Mouse (Mus musculus): ENCODE measurements around the gene Kif1b. TPM values are rescaled to one million over a fixed set of nuclear protein-coding genes. Genes with fewer than 3 reads are reported as not detected.
"Not testable (repeated sequence)": the region's sequence is repeated elsewhere in the genome, so short reads cannot be mapped to it uniquely, and the experiment has no call there.

Kif1b gene
- polyA plus RNA-seq, 1 experiment from 2014 or later = 141 TPM

DNA sequence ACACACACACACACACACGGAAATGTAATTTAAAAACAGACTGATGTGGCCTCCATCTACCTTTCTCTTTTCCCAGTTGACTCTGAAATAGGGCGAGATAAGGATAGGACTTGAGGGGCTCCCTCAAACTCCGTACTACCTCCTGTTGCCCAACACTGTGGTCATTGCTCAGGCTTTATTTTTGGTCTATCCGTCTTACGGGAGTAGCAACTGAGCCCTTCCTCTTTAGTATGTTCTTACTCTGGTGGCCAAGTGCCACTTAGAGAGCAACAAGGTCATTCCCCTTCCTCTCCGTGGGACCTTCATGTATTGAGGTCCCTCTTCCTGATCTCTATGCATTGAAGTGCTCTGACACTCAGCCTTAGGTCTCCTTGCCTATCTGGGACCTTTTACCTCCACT is 133.8 kb downstream of the Kif1b start:
- H3K4me3 ChIP-seq = no peak overlapping the region
- H3K36me3 ChIP-seq = peaks cover 24% of the 10 kb centered on the region
- WGBS = 90% methylated on average over 6 of the region's 6 CpGs
- no peaks in the 10 kb centered on the region for H3K4me1 ChIP-seq
- no peaks in the 10 kb centered on the region for H3K9me3 ChIP-seq
- no peak for ATAC-seq (ENCODE audit: low FRiP score, low read depth)
- no peak overlapping the region for H3K9ac ChIP-seq (replicated peaks)
- no peaks in the 10 kb centered on the region for H3K27me3 ChIP-seq
- no peak overlapping the region for H3K27ac ChIP-seq (replicated peaks)
- H3K4me2 ChIP-seq (replicated peaks) = no peak overlapping the region

DNA sequence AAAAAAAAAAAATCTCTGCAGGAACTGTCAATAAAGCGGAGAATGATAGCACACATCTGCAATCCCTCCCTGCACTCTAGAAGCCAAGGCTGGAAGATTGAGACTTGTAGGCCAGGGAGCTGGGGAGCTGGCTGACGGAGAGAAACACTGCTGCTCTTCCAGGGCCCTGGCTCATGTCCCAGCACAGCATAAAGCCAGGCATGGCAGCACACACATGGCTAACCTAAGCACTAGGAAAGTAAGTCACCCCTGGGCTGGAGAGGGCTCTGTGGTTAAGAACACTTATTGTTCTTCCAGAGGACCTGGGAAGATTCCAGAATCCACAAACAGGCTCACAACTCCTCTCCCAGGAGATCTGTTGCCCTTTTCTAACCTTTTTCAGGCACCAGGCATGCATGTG is 134.8 kb downstream of the Kif1b start:
- Histone ChIP-seq H3K4me3 (no peak overlapping the region), H3K36me3 (peaks cover 19% of the 10 kb centered on the region), H3K4me2 (replicated peaks) (no peak overlapping the region), H3K27ac (replicated peaks) (peak overlapping the region; percentile 47; the same call in 1 of the 2 replicates), H3K27me3 (no peaks in the 10 kb centered on the region), H3K9ac (replicated peaks) (no peak overlapping the region), H3K4me1 (no peaks in the 10 kb centered on the region), H3K9me3 (no peaks in the 10 kb centered on the region)
- WGBS = 80% methylated on average over 2 of the region's 2 CpGs
- ATAC-seq (ENCODE audit: low FRiP score, low read depth) = no peak

DNA sequence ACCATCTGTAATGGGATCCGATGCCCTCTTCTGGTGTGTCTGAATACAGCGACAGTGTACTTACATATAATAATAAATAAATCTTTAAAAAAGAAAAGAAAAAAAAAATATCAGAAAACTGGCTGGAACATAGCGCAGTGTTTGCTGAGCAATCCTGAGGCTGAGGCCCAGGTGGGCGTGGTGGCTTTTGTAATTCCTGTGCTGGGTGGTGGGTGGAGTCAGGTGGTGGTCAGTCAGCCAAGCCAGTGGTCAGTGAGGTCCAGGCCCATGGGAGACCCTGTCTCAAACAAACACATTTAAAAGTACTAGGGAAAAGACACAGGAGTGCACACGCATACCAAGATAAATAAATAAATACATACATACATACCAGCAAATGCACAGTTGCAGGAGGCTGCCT is 135.4 kb downstream of the Kif1b start:
- H3K27ac ChIP-seq (replicated peaks) = no peak overlapping the region; the same call in 1 of the 2 replicates
- ATAC-seq (ENCODE audit: low FRiP score, low read depth) = no peak
- H3K36me3 ChIP-seq = peaks cover 19% of the 10 kb centered on the region
- H3K4me2 ChIP-seq (replicated peaks) = no peak overlapping the region
- no peak overlapping the region for H3K4me3 ChIP-seq
- no peaks in the 10 kb centered on the region for H3K4me1 ChIP-seq
- no peaks in the 10 kb centered on the region for H3K9me3 ChIP-seq
- no peak overlapping the region for H3K9ac ChIP-seq (replicated peaks)
- WGBS = 90% methylated on average over 5 of the region's 5 CpGs
- H3K27me3 ChIP-seq = no peaks in the 10 kb centered on the region

DNA sequence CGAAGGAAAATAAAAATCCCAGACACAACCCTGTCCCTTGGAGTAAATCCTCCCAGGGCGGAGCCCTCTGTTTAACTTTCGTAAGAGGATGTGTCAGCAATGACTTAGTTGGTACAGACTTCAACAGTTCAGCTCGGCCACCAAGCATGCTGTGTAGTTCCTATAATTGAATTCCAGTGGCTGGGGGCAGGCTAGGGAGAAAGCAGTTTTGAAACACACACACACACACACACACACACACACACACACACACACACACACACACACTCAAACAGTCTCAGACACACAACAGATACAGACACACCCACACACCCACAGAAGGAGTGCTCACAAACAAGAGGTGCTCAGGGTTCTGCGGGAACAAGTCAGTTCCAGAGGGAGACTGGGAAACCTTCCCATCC is 135.9 kb downstream of the Kif1b start:
- Histone ChIP-seq H3K36me3 (peaks cover 17% of the 10 kb centered on the region), H3K9ac (replicated peaks) (no peak overlapping the region), H3K27ac (replicated peaks) (no peak overlapping the region), H3K4me1 (no peaks in the 10 kb centered on the region), H3K9me3 (no peaks in the 10 kb centered on the region), H3K27me3 (no peaks in the 10 kb centered on the region), H3K4me2 (replicated peaks) (no peak overlapping the region), H3K4me3 (no peak overlapping the region)
- no peak for ATAC-seq (ENCODE audit: low FRiP score, low read depth)
- WGBS = 84% methylated on average over 5 of the region's 5 CpGs

DNA sequence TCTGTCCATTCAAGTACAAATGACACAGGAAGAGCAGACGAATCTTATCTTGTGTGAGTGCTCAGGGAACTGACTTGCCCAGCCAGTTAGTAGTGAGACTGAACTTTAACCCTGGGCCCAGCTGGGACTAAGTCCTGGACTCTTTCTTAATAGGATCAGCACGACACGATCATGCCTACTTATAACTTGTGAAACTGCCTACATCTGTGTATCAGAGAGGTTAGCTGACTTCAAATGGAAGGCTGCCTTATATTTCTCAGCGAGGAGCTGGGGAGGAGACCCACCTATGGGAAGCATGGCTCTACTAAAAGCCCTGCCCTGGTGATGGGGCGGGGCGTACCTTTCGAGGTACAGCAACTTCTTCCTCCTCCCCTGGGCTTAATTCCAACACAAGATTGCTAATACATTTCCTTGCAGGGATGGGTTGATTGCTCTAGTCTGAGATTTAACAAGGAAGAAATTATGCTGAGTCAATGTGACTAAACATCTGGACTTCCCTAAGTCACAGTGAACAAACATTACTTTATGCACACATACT is 137.0 kb downstream of the Kif1b start:
- H3K9me3 ChIP-seq = no peaks in the 10 kb centered on the region
- ATAC-seq (ENCODE audit: low FRiP score, low read depth) = no peak
- H3K4me3 ChIP-seq = no peak overlapping the region
- H3K4me1 ChIP-seq = peaks cover 4% of the 10 kb centered on the region
- 0 out of 2 replicates have a peak, but pooled peaks cover 9% of the 10 kb centered on the region for H3K36me3 ChIP-seq
- H3K4me2 ChIP-seq (replicated peaks) = no peak overlapping the region
- no peak overlapping the region for H3K27ac ChIP-seq (replicated peaks)
- WGBS = 69% methylated on average over 7 of the region's 7 CpGs
- no peaks in the 10 kb centered on the region for H3K27me3 ChIP-seq
- H3K9ac ChIP-seq (replicated peaks) = no peak overlapping the region

DNA sequence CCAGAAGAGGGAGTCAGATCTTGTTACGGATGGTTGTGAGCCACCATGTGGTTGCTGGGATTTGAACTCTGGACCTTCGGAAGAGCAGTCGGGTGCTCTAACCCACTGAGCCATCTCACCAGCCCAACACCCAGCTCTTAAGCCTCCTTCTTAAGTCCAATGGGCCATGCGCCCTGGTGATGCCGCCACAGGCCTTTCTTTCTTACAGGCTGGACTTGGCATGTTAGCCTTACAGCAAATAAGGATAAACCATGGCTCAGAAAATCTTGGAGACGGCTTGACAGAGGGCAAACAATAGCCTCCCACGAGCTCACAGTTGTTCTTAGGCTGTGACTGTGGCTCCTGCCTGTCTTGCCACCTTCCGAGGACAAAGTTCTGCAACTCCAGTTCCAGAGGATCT is 137.6 kb downstream of the Kif1b start:
- not testable (repeated sequence) for H3K4me1 ChIP-seq; H3K36me3 ChIP-seq; H3K4me2 ChIP-seq (replicated peaks); H3K9ac ChIP-seq (replicated peaks); H3K4me3 ChIP-seq; H3K27me3 ChIP-seq; H3K9me3 ChIP-seq; ATAC-seq (ENCODE audit: low FRiP score, low read depth); H3K27ac ChIP-seq (replicated peaks)
- WGBS = 66% methylated on average over 7 of the region's 8 CpGs

DNA sequence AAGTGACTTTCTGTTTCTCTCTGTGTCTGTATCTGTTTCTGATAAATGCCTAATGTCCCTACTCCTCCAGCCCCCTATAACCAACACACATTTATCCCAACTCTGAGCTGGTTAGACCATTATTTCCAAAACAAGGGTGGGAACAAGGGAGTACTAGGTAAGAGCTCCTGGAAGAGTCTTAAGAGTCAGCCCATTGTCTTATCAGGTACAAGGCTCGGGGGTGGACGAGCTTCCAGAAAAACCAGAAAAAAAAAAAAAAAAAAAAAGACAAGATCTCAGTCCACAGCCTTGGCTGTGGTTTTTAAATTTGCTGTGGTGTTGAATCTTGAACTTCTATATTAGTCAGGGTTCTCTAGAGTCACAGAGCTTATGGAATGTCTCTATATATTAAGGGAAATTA is 139.5 kb downstream of the Kif1b start:
- Histone ChIP-seq H3K4me2 (replicated peaks) (no peak overlapping the region), H3K9me3 (no peaks in the 10 kb centered on the region), H3K4me1 (peaks cover 7% of the 10 kb centered on the region), H3K27me3 (no peaks in the 10 kb centered on the region), H3K9ac (replicated peaks) (no peak overlapping the region), H3K27ac (replicated peaks) (no peak overlapping the region), H3K36me3 (peaks cover 7% of the 10 kb centered on the region), H3K4me3 (no peak overlapping the region)
- ATAC-seq (ENCODE audit: low FRiP score, low read depth) = no peak
- 83% methylated on average over 2 of the region's 2 CpGs for WGBS

DNA sequence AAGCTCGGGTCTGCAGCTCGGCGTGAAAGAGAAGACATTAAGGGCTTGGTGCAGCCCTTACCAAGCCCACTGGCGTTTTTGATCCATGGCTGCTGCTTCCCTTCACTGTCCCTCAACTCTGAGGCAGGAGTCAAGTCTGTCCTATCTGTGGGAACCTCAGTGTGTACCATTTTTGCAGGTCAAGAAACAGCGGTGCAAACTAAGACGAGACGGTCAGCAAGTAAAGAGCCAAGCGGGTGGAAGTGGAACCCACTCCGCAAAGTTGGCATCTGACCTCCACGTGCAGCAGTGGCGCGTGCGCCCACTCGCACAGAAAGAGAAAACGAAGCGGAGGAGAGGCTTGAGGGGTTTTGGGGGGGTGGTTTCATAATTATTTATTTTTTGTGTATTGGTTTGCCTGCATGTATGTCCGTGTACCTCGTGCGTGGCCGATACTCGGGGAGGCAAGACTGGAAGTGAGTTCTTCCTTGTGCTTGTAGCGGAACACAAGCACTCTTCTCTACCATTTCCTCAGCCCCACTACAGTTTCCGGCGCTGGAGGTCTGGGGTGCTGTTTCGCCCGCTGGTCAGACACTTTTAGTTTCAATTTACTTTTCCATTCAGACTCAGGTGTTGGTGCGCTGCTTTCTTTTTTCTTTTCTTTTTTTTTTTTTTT is 140.4 kb downstream of the Kif1b start:
- no peaks in the 10 kb centered on the region for H3K9me3 ChIP-seq
- ATAC-seq (ENCODE audit: low FRiP score, low read depth) = peak; percentile 61; the same call in 1 of the 2 replicates
- peak overlapping the region; percentile 27; the same call in 1 of the 2 replicates for H3K27ac ChIP-seq (replicated peaks)
- H3K36me3 ChIP-seq = peaks cover 17% of the 10 kb centered on the region
- H3K4me1 ChIP-seq = peaks cover 7% of the 10 kb centered on the region
- WGBS = 1% methylated on average over 27 of the region's 27 CpGs
- H3K9ac ChIP-seq (replicated peaks) = peak overlapping the region; percentile 77
- peak overlapping the region; percentile 88 for H3K4me3 ChIP-seq
- no peaks in the 10 kb centered on the region for H3K27me3 ChIP-seq
- peak overlapping the region; percentile 72 for H3K4me2 ChIP-seq (replicated peaks)

DNA sequence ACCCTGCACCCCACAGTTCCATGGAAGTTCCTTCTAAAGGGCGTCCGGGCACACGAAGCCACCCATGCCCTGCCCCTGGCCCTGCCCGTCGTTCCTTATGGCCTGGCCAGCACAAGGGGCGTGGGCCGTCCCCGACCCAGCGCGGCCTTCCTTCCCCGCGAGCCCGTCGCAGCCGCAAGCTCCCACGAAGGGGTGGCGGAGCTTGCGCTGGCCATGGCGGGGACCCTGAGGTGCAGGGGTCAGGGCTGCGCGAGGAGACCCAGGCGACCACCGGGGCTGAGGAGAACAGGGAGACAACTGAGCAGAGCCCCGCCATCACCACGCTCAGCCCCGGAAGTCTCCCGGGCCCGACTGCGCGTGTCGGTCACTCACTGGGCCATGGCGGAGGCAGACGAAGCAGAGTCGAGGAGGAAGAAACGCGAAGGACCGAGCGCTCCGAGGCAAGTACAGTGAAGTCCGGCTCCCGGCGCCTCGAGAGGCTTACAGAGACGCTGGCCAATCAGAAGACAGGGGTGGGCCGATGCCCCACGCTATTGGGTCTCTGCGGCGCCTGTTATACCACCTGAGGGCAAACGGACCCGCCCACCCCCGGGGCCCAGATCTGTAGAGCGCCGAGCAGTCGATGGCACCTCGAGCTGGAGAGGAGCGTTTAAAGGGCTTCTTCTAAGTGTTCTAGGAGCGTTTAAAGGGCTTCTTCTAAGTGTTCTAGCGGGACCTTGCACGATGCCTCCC is 141.1 kb downstream of the Kif1b start, which contains the start of gene Pgd:
Pgd (minus strand) TSS at position 557 of the 732 bp plus-strand sequence.
- under 1% methylated on average over 56 of the region's 59 CpGs for WGBS
- peak; percentile 99 for ATAC-seq (ENCODE audit: low FRiP score, low read depth)
- H3K27ac ChIP-seq (replicated peaks) = peak within 1 kb of the TSS; percentile 76

DNA sequence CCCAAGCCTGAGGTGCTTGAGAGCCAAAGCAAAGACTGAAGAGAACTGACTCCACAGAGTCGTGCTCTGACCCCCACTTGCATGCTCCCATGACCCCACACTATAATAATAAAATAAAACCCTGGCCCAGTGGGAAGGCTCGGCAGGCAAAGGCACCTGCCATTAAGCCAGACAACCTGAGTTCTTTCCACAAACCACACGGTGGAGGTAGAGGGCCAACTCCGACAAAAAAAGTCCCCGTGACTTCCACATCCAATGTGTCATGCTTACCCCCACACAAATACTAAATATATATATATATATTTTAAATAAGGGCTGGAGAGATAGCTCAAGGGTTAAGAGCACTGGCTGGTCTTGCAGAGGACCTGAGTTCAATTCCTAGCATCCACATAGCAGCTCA is 143.3 kb downstream of the Kif1b start:
- no peak for ATAC-seq (ENCODE audit: low FRiP score, low read depth)
- no peak overlapping the region for H3K27ac ChIP-seq (replicated peaks)
- 76% methylated on average over 5 of the region's 5 CpGs for WGBS
- peaks cover 7% of the 10 kb centered on the region for H3K4me1 ChIP-seq
- no peak overlapping the region for H3K4me3 ChIP-seq
- H3K4me2 ChIP-seq (replicated peaks) = no peak overlapping the region
- H3K9me3 ChIP-seq = no peaks in the 10 kb centered on the region
- no peaks in the 10 kb centered on the region for H3K27me3 ChIP-seq
- peaks cover 46% of the 10 kb centered on the region for H3K36me3 ChIP-seq
- no peak overlapping the region for H3K9ac ChIP-seq (replicated peaks)

More for the DNA sequence above, 141.1 kb downstream of the Kif1b start, which contains the start of gene Pgd:
- Histone ChIP-seq H3K4me1 (peaks cover 7% of the 10 kb centered on the region), H3K36me3 (peaks cover 24% of the 10 kb centered on the region), H3K27me3 (no peaks in the 10 kb centered on the region), H3K4me3 (peak within 1 kb of the TSS; percentile 88), H3K9ac (replicated peaks) (peak within 1 kb of the TSS; percentile 77), H3K9me3 (no peaks in the 10 kb centered on the region), H3K4me2 (replicated peaks) (peak within 1 kb of the TSS; percentile 72)

DNA sequence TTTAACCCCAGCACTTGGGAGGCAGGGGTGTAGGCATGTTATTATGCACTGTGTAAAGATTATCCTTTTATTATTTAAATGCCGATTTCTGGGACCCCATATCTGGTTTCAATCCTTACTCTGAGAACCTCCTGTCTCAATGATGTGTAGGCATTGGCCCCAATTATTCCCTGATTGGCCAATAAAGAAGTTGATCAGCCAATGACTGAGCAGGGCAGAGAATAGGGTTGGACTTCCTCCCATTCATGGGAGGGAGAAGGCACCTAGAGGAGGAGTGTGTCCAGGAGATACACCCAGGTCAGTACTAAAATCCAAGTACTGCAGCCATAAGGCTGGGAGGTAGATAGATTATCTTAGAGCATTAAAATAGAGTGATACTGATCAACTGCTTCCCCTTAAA is 144.3 kb downstream of the Kif1b start:
- H3K4me2 ChIP-seq (replicated peaks) = no peak overlapping the region
- WGBS = 76% methylated on average over 1 of the region's 1 CpGs
- no peaks in the 10 kb centered on the region for H3K9me3 ChIP-seq
- no peak for ATAC-seq (ENCODE audit: low FRiP score, low read depth)
- no peak overlapping the region for H3K9ac ChIP-seq (replicated peaks)
- no peak overlapping the region for H3K27ac ChIP-seq (replicated peaks)
- H3K4me1 ChIP-seq = peaks cover 7% of the 10 kb centered on the region
- H3K36me3 ChIP-seq = peaks cover 54% of the 10 kb centered on the region
- no peaks in the 10 kb centered on the region for H3K27me3 ChIP-seq
- H3K4me3 ChIP-seq = no peak overlapping the region

DNA sequence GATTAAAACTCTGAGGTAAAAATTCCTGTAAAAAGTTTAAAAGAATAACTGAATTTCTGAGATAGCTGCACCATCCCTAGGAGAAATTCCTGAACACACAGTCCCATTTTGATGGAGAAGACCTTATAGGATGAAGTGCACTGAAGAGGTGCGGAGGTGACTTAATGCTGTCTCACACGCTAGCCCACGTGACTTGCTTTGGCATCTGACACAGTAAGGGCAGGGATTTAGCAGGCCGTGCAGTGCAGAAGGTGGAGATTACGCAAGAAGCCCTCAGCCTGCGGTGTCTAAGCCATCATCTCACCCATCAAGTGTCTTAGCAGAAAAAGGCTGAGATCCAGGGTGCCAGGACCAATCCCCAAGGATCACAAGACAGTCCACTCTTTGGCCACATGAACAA is 146.3 kb downstream of the Kif1b start:
- H3K36me3 ChIP-seq = peaks cover 74% of the 10 kb centered on the region
- H3K4me2 ChIP-seq (replicated peaks) = no peak overlapping the region
- no peak overlapping the region for H3K4me3 ChIP-seq
- H3K4me1 ChIP-seq = peaks cover 7% of the 10 kb centered on the region
- H3K27ac ChIP-seq (replicated peaks) = no peak overlapping the region
- no peak for ATAC-seq (ENCODE audit: low FRiP score, low read depth)
- H3K27me3 ChIP-seq = no peaks in the 10 kb centered on the region
- H3K9me3 ChIP-seq = no peaks in the 10 kb centered on the region
- 93% methylated on average over 6 of the region's 6 CpGs for WGBS
- no peak overlapping the region for H3K9ac ChIP-seq (replicated peaks)

All from midbrain, embryonic 12.5 days (tissue).